Mouse (Mus musculus) CH12.LX (cell line): ENCODE measurements around the gene Hepacam2. TPM values are rescaled to one million over a fixed set of nuclear protein-coding genes. Genes with fewer than 3 reads are reported as not detected.

ENCODE experiments used
- DNase-seq: peaks from one replicate; pipeline ENCODE4 v3.0.0-alpha.2; 2013; ENCODE audit errors: extremely low read depth
- H3K27ac ChIP-seq: 2 replicates; pipeline ENCODE4 v1.5.1; 2012; ENCODE audit warnings: low read depth, mild to moderate bottlenecking, control low read depth, moderate library complexity; ENCODE audit not compliant: insufficient read depth
- H3K27me3 ChIP-seq: replicated peaks from 2 replicates; pipeline ENCODE3; 2012; ENCODE audit warnings: inconsistent platforms
- H3K36me3 ChIP-seq, 2 experiments: replicated peaks in 1 of 2; 2 replicates each; pipeline versions ENCODE3 to v1.6.1; 2012; ENCODE audit warnings: inconsistent platforms in 1 of 2, low read length in 1 of 2, mild to moderate bottlenecking in 1 of 2, mixed read lengths in 1 of 2, moderate library complexity in 1 of 2; ENCODE audit not compliant: control insufficient read depth in 1 of 2, insufficient read depth in 1 of 2
- H3K4me1 ChIP-seq, 2 experiments: 2 replicates each; pipeline ENCODE4 v1.6.1; 2012; ENCODE audit warnings: inconsistent platforms in 1 of 2, moderate library complexity in 1 of 2; ENCODE audit not compliant: insufficient read depth in 2 of 2, control insufficient read depth in 1 of 2
- H3K4me2 ChIP-seq: 2 replicates; pipeline ENCODE4 v1.6.1; 2012; ENCODE audit warnings: low read depth, mild to moderate bottlenecking, control low read depth; ENCODE audit not compliant: poor library complexity, insufficient read depth, severe bottlenecking
- H3K4me3 ChIP-seq, 3 experiments: fragments of 150-350 bp in 1 of 3; sonication (generic) in 1 of 3; replicated peaks in 1 of 3; 2 replicates each; pipeline versions ENCODE3 to v1.5.1; 2011 to 2012; ENCODE audit warnings: low read depth in 2 of 3, low read length in 2 of 3, mild to moderate bottlenecking in 2 of 3, moderate library complexity in 2 of 3, control low read depth in 1 of 3, improper control_type of control experiment in 1 of 3, inconsistent platforms in 1 of 3, mixed read lengths in 1 of 3; ENCODE audit not compliant: poor library complexity in 1 of 3
- H3K79me2 ChIP-seq: replicated peaks from 2 replicates; pipeline ENCODE4 v1.6.1; 2012; ENCODE audit warnings: mild to moderate bottlenecking, moderate library complexity; ENCODE audit not compliant: control insufficient read depth, poor library complexity, insufficient read depth, severe bottlenecking; ENCODE audit errors: extremely low read depth
- H3K9ac ChIP-seq: 2 replicates; pipeline ENCODE4 v1.6.1; 2012; ENCODE audit warnings: low read depth, mild to moderate bottlenecking, control low read depth, moderate library complexity; ENCODE audit not compliant: insufficient read depth
- H3K9me3 ChIP-seq: replicated peaks from 2 replicates; pipeline ENCODE3; 2012; ENCODE audit warnings: low read length, inconsistent platforms, mixed read lengths
- CHD1 ChIP-seq: IDR thresholded peaks from 2 replicates; pipeline ENCODE4 v1.6.1; 2012; ENCODE audit warnings: low read depth, low read length, improper control_type of control experiment, inconsistent platforms
- CTCF ChIP-seq, 2 experiments: IDR thresholded peaks in 1 of 2; conservative IDR thresholded peaks in 1 of 2; 2 replicates each; pipeline ENCODE4 v1.5.1; 2011 to 2012; ENCODE audit warnings: low read depth in 2 of 2, low read length in 2 of 2, improper control_type of control experiment in 1 of 2, inconsistent platforms in 1 of 2, mild to moderate bottlenecking in 1 of 2, moderate library complexity in 1 of 2
- ELF1 ChIP-seq: IDR thresholded peaks from 2 replicates; pipeline ENCODE4 v1.6.1; 2014; ENCODE audit warnings: low read depth, mild to moderate bottlenecking, inconsistent platforms, low read length, improper control_type of control experiment
- ETS1 ChIP-seq: conservative IDR thresholded peaks from 2 replicates; pipeline ENCODE4 v1.6.1; 2012; ENCODE audit warnings: low read depth, mild to moderate bottlenecking, inconsistent platforms, low read length, improper control_type of control experiment, moderate library complexity
- IRF4 ChIP-seq: IDR thresholded peaks from 2 replicates; pipeline ENCODE4 v1.6.1; 2014; ENCODE audit warnings: low read depth, mild to moderate bottlenecking, inconsistent platforms, low read length, improper control_type of control experiment
- MAFK ChIP-seq: IDR thresholded peaks from 2 replicates; pipeline ENCODE4 v1.6.1; 2011; ENCODE audit warnings: low read length, improper control_type of control experiment; ENCODE audit not compliant: insufficient replicate concordance
- MAZ ChIP-seq: IDR thresholded peaks from 2 replicates; pipeline ENCODE4 v1.6.1; 2012; ENCODE audit warnings: low read depth, mild to moderate bottlenecking, inconsistent platforms, low read length, improper control_type of control experiment, moderate library complexity
- MEF2A ChIP-seq: IDR thresholded peaks from 2 replicates; pipeline ENCODE4 v1.6.1; 2014; ENCODE audit warnings: low read depth, mild to moderate bottlenecking, inconsistent platforms, low read length, improper control_type of control experiment, borderline replicate concordance
- POLR2AphosphoS2 ChIP-seq: IDR thresholded peaks from 2 replicates; pipeline ENCODE4 v1.6.1; 2011; ENCODE audit warnings: low read depth, low read length, improper control_type of control experiment
- TCF12 ChIP-seq: IDR thresholded peaks from 2 replicates; pipeline ENCODE4 v1.6.1; 2014; ENCODE audit warnings: low read depth, mild to moderate bottlenecking, inconsistent platforms, low read length, improper control_type of control experiment
- USF1 ChIP-seq: IDR thresholded peaks from 2 replicates; pipeline ENCODE4 v1.6.1; 2014; ENCODE audit warnings: low read depth, mild to moderate bottlenecking, inconsistent platforms, low read length, improper control_type of control experiment
- ZC3H11A ChIP-seq: IDR thresholded peaks from 2 replicates; pipeline ENCODE4 v1.6.1; 2012; ENCODE audit warnings: low read depth, mild to moderate bottlenecking, inconsistent platforms, low read length, improper control_type of control experiment
- ZKSCAN1 ChIP-seq: IDR thresholded peaks from 2 replicates; pipeline ENCODE4 v1.6.1; 2012; ENCODE audit warnings: low read depth, inconsistent platforms, low read length, improper control_type of control experiment, borderline replicate concordance
- ZNF384 ChIP-seq: IDR thresholded peaks from 2 replicates; pipeline ENCODE4 v1.6.1; 2012; ENCODE audit warnings: low read depth, low read length, improper control_type of control experiment, inconsistent platforms
- dilution Hi-C: fragments of 300-500 bp; cut with MboI; formaldehyde crosslinking; loops from 2 replicates; pipeline ENCODE4 v1.14.3; 2020; ENCODE audit warnings: low sequenced_read_pairs; ENCODE audit not compliant: extremely low pct_unique_long_range_greater_than_20kb, extremely low pct_ligation_motif_present
- in situ Hi-C: fragments of 300-500 bp; cut with MboI; formaldehyde crosslinking; loops from 3 replicates; pipeline ENCODE4 v1.14.3; 2019; ENCODE audit warnings: low sequenced_read_pairs, low pct_ligation_motif_present, low pct_unique_long_range_greater_than_20kb, mixed read lengths
- polyA plus RNA-seq: library from polyadenylated mRNA; unstranded; fragments of >175 nt; gene quantifications from 2 replicates; pipeline ENCODE4 v1.2.1, GENCODE M21; 2012; ENCODE audit warnings: low read depth; ENCODE audit not compliant: insufficient read length
- total RNA-seq, 2 experiments: library from RNA; depleted of rRNA; stranded (reverse); fragments of 300-350 nt in 1 of 2; fragments of >200 nt in 1 of 2; gene quantifications; 2 replicates each; pipeline ENCODE4 v1.2.3; 2012 to 2014

Hepacam2 gene
- total and polyA plus RNA-seq, 3 experiments = 13.3 to 50.7 (median 37.4) TPM

DNA sequence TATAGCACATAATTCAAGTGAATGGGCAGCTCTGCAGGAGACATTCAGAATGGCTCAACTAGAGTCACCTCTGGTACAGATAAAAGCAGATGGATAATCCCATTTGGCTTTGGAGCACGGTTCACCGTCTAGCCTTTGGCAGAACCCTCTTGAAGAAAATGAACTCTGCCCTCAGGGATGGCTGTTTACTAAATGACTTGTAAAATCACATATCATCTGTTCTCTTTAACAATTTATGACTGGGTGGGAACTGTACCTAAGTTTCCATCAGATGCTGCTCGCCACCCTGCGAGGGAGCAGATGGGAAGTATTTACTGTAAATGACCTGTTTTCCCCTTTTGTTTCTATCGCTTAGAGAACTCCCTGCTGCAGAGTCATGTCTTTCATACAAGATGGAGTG is 18.2 kb downstream of the Hepacam2 start:
- no peak overlapping the region for H3K9ac ChIP-seq
- H3K36me3 ChIP-seq = peaks cover 6 to 66% of the 10 kb centered on the region in 2 experiments
- TF ChIP-seq USF1 = no peak
- no peak for TF ChIP-seq ETS1
- TF ChIP-seq POLR2AphosphoS2 = no peak
- no peak for TF ChIP-seq TCF12
- TF ChIP-seq ZNF384 = no peak
- TF ChIP-seq CTCF (conservative IDR thresholded peaks at IDR 0.05 in 1 of 2, IDR thresholded peaks at IDR 0.05 in 1 of 2; ENCODE audit: low read depth in 2 of 2, low read length in 2 of 2) = no peak
- no peak for TF ChIP-seq ELF1
- no peaks in the 10 kb centered on the region for H3K9me3 ChIP-seq
- H3K4me2 ChIP-seq = no peak overlapping the region
- H3K27ac ChIP-seq = no peak overlapping the region
- peaks cover 0 to 14% of the 10 kb centered on the region in 2 experiments; a peak in 2 of 4 replicates for H3K4me1 ChIP-seq
- H3K79me2 ChIP-seq = no peaks in the 10 kb centered on the region
- dilution Hi-C loops (no loop called here), in situ Hi-C loops (no loop called here)
- H3K27me3 ChIP-seq = no peaks in the 10 kb centered on the region
- DNase-seq = no peak
- no peak overlapping the region for H3K4me3 ChIP-seq

DNA sequence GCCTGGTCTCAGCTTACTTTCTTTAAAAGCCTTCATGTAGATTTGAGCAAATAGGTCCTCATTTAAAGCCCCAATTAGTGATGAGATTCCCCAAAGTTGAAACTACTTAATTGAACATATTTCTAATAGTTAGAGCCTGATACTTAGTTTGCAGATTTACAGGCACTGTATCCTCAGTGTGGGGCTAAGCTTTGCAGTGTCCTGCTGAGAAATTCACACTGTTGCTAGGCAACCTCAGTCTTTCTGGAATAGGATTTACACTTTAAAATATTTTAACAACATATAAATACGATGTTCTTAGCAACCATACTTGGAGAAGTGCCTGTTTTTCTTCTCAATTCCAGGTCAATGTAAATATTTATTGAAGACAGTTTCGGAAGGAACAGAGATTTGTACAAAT is 21.8 kb downstream of the Hepacam2 start:
- Histone ChIP-seq H3K27ac (no peak overlapping the region), H3K9ac (no peak overlapping the region), H3K9me3 (no peaks in the 10 kb centered on the region), H3K4me1 (peaks cover 0 to 5% of the 10 kb centered on the region in 2 experiments; a peak in 1 of 4 replicates), H3K4me2 (no peak overlapping the region), H3K36me3 (peaks cover 4 to 51% of the 10 kb centered on the region in 2 experiments), H3K4me3 (no peak overlapping the region), H3K79me2 (no peaks in the 10 kb centered on the region), H3K27me3 (no peaks in the 10 kb centered on the region)
- no peak for DNase-seq
- dilution Hi-C loops = no loop called here
- in situ Hi-C loops = no loop called here
- TF ChIP-seq MAZ = no peak
- TF ChIP-seq POLR2AphosphoS2 = no peak
- TF ChIP-seq ZNF384 = no peak
- TF ChIP-seq MEF2A = no peak
- no peak for TF ChIP-seq USF1
- TF ChIP-seq IRF4 = no peak
- TF ChIP-seq ELF1 = no peak

DNA sequence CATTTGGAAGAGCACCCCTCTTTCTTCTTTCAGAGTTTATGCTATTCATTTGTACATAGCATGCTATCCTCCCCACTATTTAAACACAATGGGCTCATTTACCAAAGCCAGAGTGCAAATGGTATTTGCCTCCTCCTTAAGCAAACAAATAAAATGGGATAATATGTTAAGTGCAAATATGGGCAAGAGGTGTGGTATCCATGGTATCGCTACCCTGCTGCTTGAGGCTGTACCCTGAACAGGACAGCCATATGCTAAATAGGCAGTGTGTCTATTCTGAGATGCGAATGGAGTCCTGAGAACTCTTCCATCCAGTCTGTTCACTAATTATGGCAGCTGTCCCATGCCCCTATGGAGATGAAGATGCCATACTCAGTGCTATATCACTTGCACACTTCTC is 27.4 kb downstream of the Hepacam2 start:
- H3K27me3 ChIP-seq = no peaks in the 10 kb centered on the region
- H3K4me1 ChIP-seq = peaks cover 0 to 3% of the 10 kb centered on the region in 2 experiments; a peak in 1 of 4 replicates
- H3K27ac ChIP-seq = no peak overlapping the region
- H3K79me2 ChIP-seq = no peaks in the 10 kb centered on the region
- no peak overlapping the region for H3K4me3 ChIP-seq
- H3K4me2 ChIP-seq = no peak overlapping the region
- dilution Hi-C loops = no loop called here
- no peak for TF ChIP-seq IRF4
- no peak for TF ChIP-seq TCF12
- no peak for TF ChIP-seq ZC3H11A
- TF ChIP-seq CHD1 = no peak
- no peak for TF ChIP-seq ZKSCAN1
- no peak for TF ChIP-seq MAFK
- in situ Hi-C loops = no loop called here
- no peak overlapping the region for H3K9ac ChIP-seq
- H3K36me3 ChIP-seq = peaks cover 4 to 47% of the 10 kb centered on the region in 2 experiments
- H3K9me3 ChIP-seq = no peaks in the 10 kb centered on the region
- no peak for DNase-seq
